Mouse (Mus musculus): Measurements from ENCODE around the gene Ssbp4.

GRCm38 (mm10) chr8:70602139-70602811, 6.4 kb downstream of the Ssbp4 start:
- TF ChIP-seq CTCF (IDR thresholded peaks at IDR 0.05; ENCODE audit: borderline replicate concordance, insufficient read depth, low read length) (no peak), POLR2A (IDR thresholded peaks at IDR 0.05; ENCODE audit: low read depth, low read length) (no peak)
